Mouse (Mus musculus): ENCODE measurements around the gene Rassf2.

- TF ChIP-seq POLR2A (IDR thresholded peaks at IDR 0.05; ENCODE audit: insufficient read depth, low read depth, low read length) (no peak), CTCF (IDR thresholded peaks at IDR 0.05; ENCODE audit: insufficient read depth, low read depth, low read length) (no peak)
Measured at GRCm38 (mm10) chr2:132039894-132040293, 9.8 kb upstream of the Rassf2 start.
